Mouse (Mus musculus): ENCODE data around the gene Qtrt1. TPM values are rescaled to one million over a fixed set of nuclear protein-coding genes. Genes with fewer than 3 reads are reported as not detected.

Gene Qtrt1
- polyA plus RNA-seq, 1 experiment from 2014 or later, result 49.5 TPM

GRCm38 (mm10) chr9:21439456-21439855 is 27.8 kb downstream of the Qtrt1 start:
- H3K36me3 ChIP-seq, result peaks cover under 1% of the 10 kb centered on the region; the same call in 1 of the 2 replicates
- no peak overlapping the region for H3K4me3 ChIP-seq
- no peak overlapping the region for H3K27ac ChIP-seq
- no peaks in the 10 kb centered on the region for H3K9me3 ChIP-seq
- H3K9ac ChIP-seq, result no peak overlapping the region
- no peak overlapping the region for H3K4me2 ChIP-seq (replicated peaks)
- H3K27me3 ChIP-seq, result no peaks in the 10 kb centered on the region
- peaks cover 11% of the 10 kb centered on the region for H3K4me1 ChIP-seq
- ATAC-seq (ENCODE audit: low FRiP score, low read depth), result no peak
- WGBS, result 74% methylated on average over 3 of the region's 3 CpGs

DNA sequence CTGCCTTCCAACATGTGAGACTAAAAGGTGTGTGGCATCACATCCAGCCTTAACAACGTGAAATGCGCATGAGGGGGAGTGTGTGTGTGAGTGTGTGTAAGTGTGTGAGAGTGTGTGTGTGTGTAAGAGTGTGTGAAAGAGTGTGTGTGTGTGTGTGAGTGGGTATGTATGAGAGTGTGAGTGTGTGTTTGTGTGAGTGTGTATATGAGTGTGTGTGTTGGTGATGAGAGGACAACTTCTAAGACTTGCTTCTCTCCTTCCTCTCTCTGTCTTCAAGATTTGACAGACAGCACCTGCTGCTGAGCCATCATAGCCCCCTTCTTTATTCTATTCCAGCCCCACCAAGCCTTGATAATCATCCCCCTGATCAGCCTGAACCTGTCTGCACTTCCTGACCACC is 28.3 kb downstream of the Qtrt1 start:
- H3K27me3 ChIP-seq, result no peaks in the 10 kb centered on the region
- H3K36me3 ChIP-seq, result peaks cover 5% of the 10 kb centered on the region; the same call in 1 of the 2 replicates
- H3K4me2 ChIP-seq (replicated peaks), result no peak overlapping the region
- no peak overlapping the region for H3K4me3 ChIP-seq
- no peak overlapping the region for H3K27ac ChIP-seq
- H3K9me3 ChIP-seq, result no peaks in the 10 kb centered on the region
- no peak overlapping the region for H3K9ac ChIP-seq
- no peak for ATAC-seq (ENCODE audit: low FRiP score, low read depth)
- H3K4me1 ChIP-seq, result peaks cover 11% of the 10 kb centered on the region
- 90% methylated on average over 2 of the region's 2 CpGs for WGBS

- Histone ChIP-seq H3K4me1 (peaks cover 11% of the 10 kb centered on the region), H3K9me3 (no peaks in the 10 kb centered on the region), H3K27ac (no peak overlapping the region), H3K36me3 (peaks cover 10% of the 10 kb centered on the region), H3K27me3 (no peaks in the 10 kb centered on the region), H3K9ac (no peak overlapping the region), H3K4me3 (no peak overlapping the region), H3K4me2 (replicated peaks) (no peak overlapping the region)
- no peak for ATAC-seq (ENCODE audit: low FRiP score, low read depth)
Measured at GRCm38 (mm10) chr9:21440387-21440786, 28.8 kb downstream of the Qtrt1 start.

DNA sequence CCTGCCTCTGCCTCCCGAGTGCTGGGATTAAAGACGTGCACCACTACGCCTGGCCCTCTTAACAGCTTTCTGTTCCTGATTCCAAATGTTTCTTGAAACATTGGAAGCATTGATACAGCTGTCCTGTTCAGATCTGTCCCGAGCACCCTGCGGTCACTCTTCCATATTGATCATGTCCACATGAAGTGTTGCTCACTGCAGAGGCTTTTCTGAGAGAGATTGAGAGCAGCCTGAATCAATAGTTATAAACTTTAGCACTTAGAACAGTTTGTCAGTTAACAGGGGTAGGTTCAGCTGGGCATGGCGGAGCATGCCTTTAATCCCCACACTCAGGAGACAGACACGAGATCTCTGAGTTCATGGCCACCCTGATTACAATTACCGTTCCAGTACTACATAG is 32.2 kb downstream of the Qtrt1 start:
- Histone ChIP-seq H3K36me3 (peaks cover 11% of the 10 kb centered on the region), H3K27me3 (no peaks in the 10 kb centered on the region), H3K27ac (no peak overlapping the region), H3K4me3 (no peak overlapping the region), H3K4me2 (replicated peaks) (no peak overlapping the region), H3K4me1 (no peaks in the 10 kb centered on the region), H3K9ac (no peak overlapping the region), H3K9me3 (no peaks in the 10 kb centered on the region)
- WGBS, result 94% methylated on average over 8 of the region's 8 CpGs
- ATAC-seq (ENCODE audit: low FRiP score, low read depth), result no peak

GRCm38 (mm10) chr9:21444574-21444973 is 32.9 kb downstream of the Qtrt1 start:
- H3K4me3 ChIP-seq, result no peak overlapping the region
- H3K9ac ChIP-seq, result no peak overlapping the region
- H3K27ac ChIP-seq, result no peak overlapping the region
- ATAC-seq (ENCODE audit: low FRiP score, low read depth), result no peak
- no peaks in the 10 kb centered on the region for H3K4me1 ChIP-seq
- no peaks in the 10 kb centered on the region for H3K9me3 ChIP-seq
- H3K36me3 ChIP-seq, result peaks cover 17% of the 10 kb centered on the region
- H3K27me3 ChIP-seq, result no peaks in the 10 kb centered on the region
- no peak overlapping the region for H3K4me2 ChIP-seq (replicated peaks)
- WGBS, result 82% methylated on average over 4 of the region's 4 CpGs

DNA sequence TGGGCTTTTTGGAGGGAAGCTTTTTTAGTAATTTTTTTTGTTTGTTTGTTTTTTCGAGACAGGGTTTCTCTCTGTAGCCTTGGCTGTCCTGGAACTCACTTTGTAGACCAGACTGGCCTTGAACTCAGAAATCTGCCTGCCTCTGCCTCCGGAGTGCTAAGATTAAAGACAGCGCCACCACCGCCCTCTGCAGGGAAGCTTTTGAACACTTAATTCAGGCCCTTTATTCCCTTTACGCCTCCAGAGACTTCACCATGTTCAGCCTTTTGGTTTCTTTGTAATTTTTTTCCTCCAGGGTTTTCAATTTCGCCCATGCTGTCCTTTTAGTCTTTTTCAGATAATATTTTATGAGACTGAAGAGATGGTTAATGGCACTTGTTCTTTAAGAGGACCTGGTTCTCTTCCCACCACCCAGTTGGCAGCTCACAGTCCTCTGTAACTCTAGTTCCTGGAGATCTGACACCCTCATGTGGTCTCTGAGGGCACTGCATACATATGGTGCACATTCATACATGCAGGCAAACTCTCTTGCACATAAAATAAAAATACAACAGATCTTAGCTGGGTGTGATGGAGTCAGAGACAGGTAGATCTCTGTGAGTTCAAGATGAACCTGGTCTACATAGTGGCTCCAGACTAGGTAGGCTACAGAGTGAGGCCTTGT is 33.6 kb downstream of the Qtrt1 start:
- no peaks in the 10 kb centered on the region for H3K4me1 ChIP-seq
- H3K36me3 ChIP-seq, result peaks cover 21% of the 10 kb centered on the region
- no peak overlapping the region for H3K4me3 ChIP-seq
- no peak overlapping the region for H3K4me2 ChIP-seq (replicated peaks)
- ATAC-seq (ENCODE audit: low FRiP score, low read depth), result no peak
- no peak overlapping the region for H3K9ac ChIP-seq
- no peak overlapping the region for H3K27ac ChIP-seq
- no peaks in the 10 kb centered on the region for H3K9me3 ChIP-seq
- no peaks in the 10 kb centered on the region for H3K27me3 ChIP-seq
- WGBS, result 98% methylated on average over 6 of the region's 6 CpGs

DNA sequence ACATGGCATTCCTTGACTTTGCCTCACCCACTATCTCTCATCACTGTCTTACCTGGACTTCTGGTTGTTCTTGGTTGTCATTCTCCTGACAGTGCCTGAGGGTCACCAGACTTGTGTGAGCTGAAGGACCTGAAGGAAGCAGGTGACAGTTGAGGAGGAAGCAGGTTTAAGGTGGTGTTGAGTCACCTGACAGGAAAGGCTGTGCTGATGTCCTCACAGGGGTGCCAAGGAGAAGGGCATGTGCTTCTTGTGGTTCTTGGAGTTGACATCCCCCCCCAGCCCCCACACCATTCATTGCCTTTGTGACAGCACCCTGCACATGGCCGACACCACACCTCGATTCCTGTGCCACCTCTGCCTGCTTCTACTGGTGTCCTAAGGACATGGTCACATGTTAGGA is 36.1 kb downstream of the Qtrt1 start:
- no peak overlapping the region for H3K4me2 ChIP-seq (replicated peaks)
- no peak overlapping the region for H3K4me3 ChIP-seq
- H3K9me3 ChIP-seq, result no peaks in the 10 kb centered on the region
- 90% methylated on average over 2 of the region's 2 CpGs for WGBS
- no peak overlapping the region for H3K27ac ChIP-seq
- peaks cover 21% of the 10 kb centered on the region for H3K36me3 ChIP-seq
- no peak for ATAC-seq (ENCODE audit: low FRiP score, low read depth)
- H3K27me3 ChIP-seq, result no peaks in the 10 kb centered on the region
- no peak overlapping the region for H3K9ac ChIP-seq
- 0 out of 2 replicates have a peak, but pooled peaks cover 7% of the 10 kb centered on the region for H3K4me1 ChIP-seq

- H3K4me1 ChIP-seq, result 0 out of 2 replicates have a peak, but pooled peaks cover 7% of the 10 kb centered on the region
- ATAC-seq (ENCODE audit: low FRiP score, low read depth), result no peak
- H3K36me3 ChIP-seq, result peaks cover 19% of the 10 kb centered on the region
- H3K9me3 ChIP-seq, result no peaks in the 10 kb centered on the region
- H3K4me3 ChIP-seq, result no peak overlapping the region
- 80% methylated on average over 2 of the region's 2 CpGs for WGBS
- H3K27me3 ChIP-seq, result no peaks in the 10 kb centered on the region
- no peak overlapping the region for H3K9ac ChIP-seq
- H3K27ac ChIP-seq, result no peak overlapping the region
- H3K4me2 ChIP-seq (replicated peaks), result no peak overlapping the region
Measured at GRCm38 (mm10) chr9:21449710-21450109, 38.1 kb downstream of the Qtrt1 start.

DNA sequence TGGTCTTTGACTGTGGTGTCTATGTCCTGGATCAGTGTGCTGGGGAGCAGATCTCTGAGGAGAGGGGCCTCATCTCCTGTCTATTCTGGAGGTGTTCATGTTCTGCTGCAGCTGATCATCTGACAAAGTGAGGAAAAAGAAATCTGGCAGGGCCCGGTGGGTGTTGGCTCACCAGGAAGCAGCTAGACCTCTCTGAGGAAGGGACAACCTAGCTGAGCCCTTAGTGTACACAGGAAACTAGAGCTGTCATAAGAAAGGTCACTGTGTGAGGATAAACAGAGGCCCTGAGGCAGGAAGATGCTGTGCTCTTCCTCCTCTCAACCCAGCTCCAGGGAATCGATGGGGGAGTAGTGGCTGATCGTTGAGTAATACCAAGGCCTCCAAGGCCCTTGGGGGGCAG is 38.6 kb downstream of the Qtrt1 start:
- Histone ChIP-seq H3K4me3 (no peak overlapping the region), H3K9me3 (no peaks in the 10 kb centered on the region), H3K4me2 (replicated peaks) (no peak overlapping the region), H3K9ac (no peak overlapping the region), H3K36me3 (peaks cover 13% of the 10 kb centered on the region), H3K27ac (no peak overlapping the region), H3K4me1 (0 out of 2 replicates have a peak, but pooled peaks cover 7% of the 10 kb centered on the region), H3K27me3 (no peaks in the 10 kb centered on the region)
- no peak for ATAC-seq (ENCODE audit: low FRiP score, low read depth)
- WGBS, result 90% methylated on average over 3 of the region's 3 CpGs

DNA sequence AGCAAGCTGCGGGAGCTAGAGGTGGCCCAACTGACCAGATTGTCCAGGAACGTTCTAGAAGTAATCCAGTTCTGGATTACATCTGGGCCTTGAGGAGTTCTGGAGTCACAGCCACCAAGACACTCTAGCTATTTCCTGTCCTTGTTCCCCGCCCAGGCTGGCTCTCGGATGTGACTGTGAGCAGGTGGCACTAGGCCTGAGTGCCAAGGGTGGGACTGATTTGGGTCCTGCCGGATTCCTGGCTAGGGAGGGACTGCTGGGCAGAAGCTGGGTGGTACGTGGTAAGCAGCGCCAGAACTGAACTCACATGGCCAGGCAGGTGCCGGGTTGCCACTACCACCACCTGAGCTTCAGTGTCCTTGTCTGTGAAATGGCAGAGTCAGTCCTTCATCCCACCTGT is 39.8 kb downstream of the Qtrt1 start:
- WGBS, result 88% methylated on average over 8 of the region's 8 CpGs
- ATAC-seq (ENCODE audit: low FRiP score, low read depth), result no peak

GRCm38 (mm10) chr9:21451870-21452269 is 40.2 kb downstream of the Qtrt1 start:
- no peak overlapping the region for H3K27ac ChIP-seq
- no peaks in the 10 kb centered on the region for H3K27me3 ChIP-seq
- 72% methylated on average over 8 of the region's 8 CpGs for WGBS
- no peak overlapping the region for H3K4me3 ChIP-seq
- no peak overlapping the region for H3K4me2 ChIP-seq (replicated peaks)
- ATAC-seq (ENCODE audit: low FRiP score, low read depth), result no peak
- 0 out of 2 replicates have a peak, but pooled peaks cover 7% of the 10 kb centered on the region for H3K4me1 ChIP-seq
- H3K9ac ChIP-seq, result no peak overlapping the region
- peaks cover 10% of the 10 kb centered on the region for H3K36me3 ChIP-seq
- H3K9me3 ChIP-seq, result no peaks in the 10 kb centered on the region

More for the DNA sequence above, 39.8 kb downstream of the Qtrt1 start:
- 0 out of 2 replicates have a peak, but pooled peaks cover 7% of the 10 kb centered on the region for H3K4me1 ChIP-seq
- H3K4me2 ChIP-seq (replicated peaks), result no peak overlapping the region
- peaks cover 10% of the 10 kb centered on the region for H3K36me3 ChIP-seq
- no peaks in the 10 kb centered on the region for H3K27me3 ChIP-seq
- H3K9ac ChIP-seq, result no peak overlapping the region
- no peak overlapping the region for H3K4me3 ChIP-seq
- H3K9me3 ChIP-seq, result no peaks in the 10 kb centered on the region
- no peak overlapping the region for H3K27ac ChIP-seq

- H3K36me3 ChIP-seq, result peaks cover 15% of the 10 kb centered on the region
- H3K27me3 ChIP-seq, result no peaks in the 10 kb centered on the region
- no peak overlapping the region for H3K4me2 ChIP-seq (replicated peaks)
- no peak overlapping the region for H3K9ac ChIP-seq
- no peaks in the 10 kb centered on the region for H3K9me3 ChIP-seq
- 0 out of 2 replicates have a peak, but pooled peaks cover 7% of the 10 kb centered on the region for H3K4me1 ChIP-seq
- no peak for ATAC-seq (ENCODE audit: low FRiP score, low read depth)
- 89% methylated on average over 7 of the region's 7 CpGs for WGBS
- no peak overlapping the region for H3K4me3 ChIP-seq
- no peak overlapping the region for H3K27ac ChIP-seq
Measured at GRCm38 (mm10) chr9:21453003-21453402, 41.4 kb downstream of the Qtrt1 start.

DNA sequence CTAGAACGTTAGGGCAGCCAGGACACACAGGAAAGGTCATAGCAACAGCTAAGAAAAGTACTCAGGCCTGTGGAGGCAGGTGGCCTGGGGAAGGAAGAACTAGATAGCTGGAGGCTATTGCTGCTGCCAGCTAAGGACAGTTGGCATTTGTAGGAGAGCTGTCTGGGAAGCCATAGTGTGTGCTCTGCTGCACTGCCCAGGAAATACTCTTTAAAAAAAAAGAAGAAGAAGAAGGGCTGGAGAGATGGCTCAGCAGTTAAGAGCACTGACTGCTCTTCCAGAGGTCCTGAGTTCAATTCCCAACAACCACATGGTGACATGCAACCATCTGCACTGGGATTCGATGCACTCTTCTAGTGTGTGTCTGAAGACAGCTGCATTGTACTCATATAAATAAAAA is 41.8 kb downstream of the Qtrt1 start:
- Histone ChIP-seq H3K27me3 (no peaks in the 10 kb centered on the region), H3K4me3 (no peak overlapping the region), H3K36me3 (peaks cover 18% of the 10 kb centered on the region), H3K4me1 (0 out of 2 replicates have a peak, but pooled peaks cover 7% of the 10 kb centered on the region), H3K9me3 (no peaks in the 10 kb centered on the region), H3K4me2 (replicated peaks) (no peak overlapping the region), H3K27ac (no peak overlapping the region), H3K9ac (no peak overlapping the region)
- no peak for ATAC-seq (ENCODE audit: low FRiP score, low read depth)
- 90% methylated on average over 2 of the region's 2 CpGs for WGBS

Measured in limb, embryonic 13.5 days (tissue).